Mouse (Mus musculus): Measurements from ENCODE around the gene Xylt1. TPM values are rescaled to one million over a fixed set of nuclear protein-coding genes. Genes with fewer than 3 reads are reported as not detected.

The Xylt1 gene
- total and polyA plus RNA-seq, 3 experiments = 9.0 to 13.3 TPM; not detected in 1

DNA sequence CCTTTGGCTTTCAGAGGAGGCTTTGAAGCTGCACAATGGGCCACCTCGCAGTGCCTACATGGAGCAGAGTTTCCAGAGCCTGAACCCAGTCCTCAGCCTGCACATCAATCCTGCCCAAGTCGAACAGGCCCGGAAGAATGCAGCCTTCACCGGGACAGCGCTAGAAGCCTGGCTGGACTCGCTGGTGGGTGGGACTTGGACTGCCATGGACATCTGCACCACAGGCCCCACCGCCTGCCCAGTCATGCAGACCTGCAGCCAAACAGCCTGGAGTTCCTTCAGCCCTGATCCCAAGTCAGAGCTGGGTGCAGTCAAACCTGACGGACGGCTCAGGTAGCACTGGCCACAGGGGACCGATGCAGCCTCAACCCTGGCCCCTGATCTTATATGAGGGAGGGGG lies 286.5 kb downstream of the Xylt1 start:
- TF ChIP-seq EP300 (IDR thresholded peaks at IDR 0.05; ENCODE audit: low read depth in 1 of 2, low read length in 2 of 2) = no peak
- TF ChIP-seq USF1 (IDR thresholded peaks at IDR 0.05; ENCODE audit: low read depth, low read length) = no peak
- TF ChIP-seq MXI1 (IDR thresholded peaks at IDR 0.05; ENCODE audit: low read depth, low read length) = no peak
- TF ChIP-seq TBP (IDR thresholded peaks at IDR 0.05; ENCODE audit: low read depth, low read length) = no peak
- TF ChIP-seq ELF1 (IDR thresholded peaks at IDR 0.05; ENCODE audit: low read depth, low read length) = no peak
- TF ChIP-seq CHD2 (IDR thresholded peaks at IDR 0.05; ENCODE audit: low read length) = no peak
- TF ChIP-seq MAZ (IDR thresholded peaks at IDR 0.05; ENCODE audit: low read depth, low read length) = no peak
- TF ChIP-seq RCOR1 (IDR thresholded peaks at IDR 0.05; ENCODE audit: low read depth, low read length) = no peak
- no peak for TF ChIP-seq HCFC1 (IDR thresholded peaks at IDR 0.05; ENCODE audit: low read depth, low read length)
- no peak for TF ChIP-seq NRF1 (IDR thresholded peaks at IDR 0.05; ENCODE audit: insufficient read depth, low read depth, low read length, poor library complexity, severe bottlenecking)
- TF ChIP-seq GATA1 (IDR thresholded peaks at IDR 0.05; ENCODE audit: low read depth, low read length) = no peak
- TF ChIP-seq MEF2A (IDR thresholded peaks at IDR 0.05; ENCODE audit: extremely low read depth, insufficient replicate concordance, low read depth, low read length, poor library complexity, severe bottlenecking) = no peak
- no peak for TF ChIP-seq CTCF (IDR thresholded peaks at IDR 0.05 in 2 of 3, conservative IDR thresholded peaks at IDR 0.05 in 1 of 3; ENCODE audit: control insufficient read depth in 1 of 3, insufficient read depth in 1 of 3, low read depth in 2 of 3, low read length in 3 of 3, poor library complexity in 1 of 3, severe bottlenecking in 1 of 3)
- no peak for TF ChIP-seq CHD1 (IDR thresholded peaks at IDR 0.05; ENCODE audit: low read depth, low read length)
- TF ChIP-seq KAT2A (conservative IDR thresholded peaks at IDR 0.05; ENCODE audit: low read depth, low read length) = no peak
- no peak for TF ChIP-seq POLR2A (IDR thresholded peaks at IDR 0.05; ENCODE audit: control insufficient read depth in 1 of 2, insufficient read depth in 1 of 2, low read depth in 1 of 2, low read length in 2 of 2, poor library complexity in 1 of 2)
- no peak for TF ChIP-seq POLR2AphosphoS2 (IDR thresholded peaks at IDR 0.05; ENCODE audit: low read length)
- Histone ChIP-seq H3K4me1 (ENCODE audit: control insufficient read depth in 1 of 2, insufficient read depth in 2 of 2, low read length in 2 of 2) (no peaks in the 10 kb centered on the region), H3K27me3 (ENCODE audit: control insufficient read depth in 1 of 2, insufficient read depth in 2 of 2, low read length in 2 of 2) (no peaks in the 10 kb centered on the region), H3K4me3 (ENCODE audit: control insufficient read depth in 1 of 2, insufficient read depth in 1 of 2, low read depth in 2 of 2, low read length in 2 of 2) (no peak overlapping the region), H3K36me3 (ENCODE audit: control insufficient read depth in 1 of 2, insufficient read depth in 2 of 2, low read length in 2 of 2) (peaks cover 0 to 2% of the 10 kb centered on the region in 2 experiments; a peak in 2 of 4 replicates), H3K27ac (ENCODE audit: control insufficient read depth, low read depth, low read length) (no peak overlapping the region), H3K79me2 (ENCODE audit: control insufficient read depth, insufficient read depth, low read length, poor library complexity) (no peaks in the 10 kb centered on the region), H3K9ac (ENCODE audit: control insufficient read depth, low read depth, low read length, poor library complexity, severe bottlenecking) (no peak overlapping the region), H3K9me3 (replicated peaks; ENCODE audit: insufficient read depth, low read length) (no peaks in the 10 kb centered on the region)
- no peak for DNase-seq (ENCODE audit: low read depth, low spot score)

DNA sequence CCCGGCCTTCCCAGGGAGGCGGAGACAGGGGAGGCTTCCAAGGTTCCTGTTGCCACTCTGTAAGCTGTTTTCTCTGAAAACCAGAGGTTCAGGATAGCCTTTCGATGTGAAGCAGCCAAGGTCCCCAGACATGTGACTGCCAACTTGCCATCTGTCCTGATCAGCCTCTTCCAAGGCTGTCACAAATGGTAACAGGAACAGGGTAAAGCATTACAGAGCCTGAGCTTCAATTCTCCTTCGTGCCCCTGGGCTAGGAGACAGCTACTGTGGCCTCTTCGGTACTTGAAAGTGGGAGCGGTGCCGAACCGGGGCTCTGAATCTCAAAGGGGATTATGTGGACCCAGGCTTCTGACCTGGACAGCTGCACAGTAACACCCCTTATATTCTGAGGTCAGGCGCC lies 287.4 kb downstream of the Xylt1 start:
- no peak overlapping the region for H3K4me3 ChIP-seq (ENCODE audit: control insufficient read depth in 1 of 2, insufficient read depth in 1 of 2, low read depth in 2 of 2, low read length in 2 of 2)
- DNase-seq (ENCODE audit: low read depth, low spot score) = no peak
- peaks cover 0 to 2% of the 10 kb centered on the region in 2 experiments; a peak in 2 of 4 replicates for H3K36me3 ChIP-seq (ENCODE audit: control insufficient read depth in 1 of 2, insufficient read depth in 2 of 2, low read length in 2 of 2)
- no peaks in the 10 kb centered on the region for H3K27me3 ChIP-seq (ENCODE audit: control insufficient read depth in 1 of 2, insufficient read depth in 2 of 2, low read length in 2 of 2)
- no peak overlapping the region for H3K9ac ChIP-seq (ENCODE audit: control insufficient read depth, low read depth, low read length, poor library complexity, severe bottlenecking)
- H3K27ac ChIP-seq (ENCODE audit: control insufficient read depth, low read depth, low read length) = no peak overlapping the region
- TF ChIP-seq NELFE (IDR thresholded peaks at IDR 0.05; ENCODE audit: low read depth, low read length) (no peak), MYC (IDR thresholded peaks at IDR 0.05; ENCODE audit: low read depth, low read length) (no peak), UBTF (IDR thresholded peaks at IDR 0.05; ENCODE audit: borderline replicate concordance, insufficient read depth, low read depth, low read length) (no peak), CTCF (IDR thresholded peaks at IDR 0.05 in 2 of 3, conservative IDR thresholded peaks at IDR 0.05 in 1 of 3; ENCODE audit: control insufficient read depth in 1 of 3, insufficient read depth in 1 of 3, low read depth in 2 of 3, low read length in 3 of 3, poor library complexity in 1 of 3, severe bottlenecking in 1 of 3) (no peak), HCFC1 (IDR thresholded peaks at IDR 0.05; ENCODE audit: low read depth, low read length) (no peak), SMC3 (IDR thresholded peaks at IDR 0.05; ENCODE audit: low read depth, low read length) (no peak), KAT2A (conservative IDR thresholded peaks at IDR 0.05; ENCODE audit: low read depth, low read length) (no peak), POLR2AphosphoS2 (IDR thresholded peaks at IDR 0.05; ENCODE audit: low read length) (no peak), CHD1 (IDR thresholded peaks at IDR 0.05; ENCODE audit: low read depth, low read length) (no peak)
- no peaks in the 10 kb centered on the region for H3K4me1 ChIP-seq (ENCODE audit: control insufficient read depth in 1 of 2, insufficient read depth in 2 of 2, low read length in 2 of 2)
- H3K79me2 ChIP-seq (ENCODE audit: control insufficient read depth, insufficient read depth, low read length, poor library complexity) = no peaks in the 10 kb centered on the region
- no peaks in the 10 kb centered on the region for H3K9me3 ChIP-seq (replicated peaks; ENCODE audit: insufficient read depth, low read length)

Data from MEL (cell line).